Mouse (Mus musculus): ENCODE measurements around the gene Uxs1. TPM values are rescaled to one million over a fixed set of nuclear protein-coding genes. Genes with fewer than 3 reads are reported as not detected.

Uxs1 gene
- polyA plus RNA-seq, 1 experiment = 16.3 TPM

GRCm38 (mm10) chr1:43811055-43811454, 16.5 kb downstream of the Uxs1 start:
- Histone ChIP-seq H3K4me3 (ENCODE audit: insufficient read depth, low read length) (no peak overlapping the region), H3K4me1 (ENCODE audit: control insufficient read depth, insufficient read depth, low read length) (peaks cover 35% of the 10 kb centered on the region), H3K27ac (ENCODE audit: insufficient read depth, low read depth, low read length) (peak overlapping the region; percentile 23; the same call in 1 of the 2 replicates)
- TF ChIP-seq CTCF (IDR thresholded peaks at IDR 0.05; ENCODE audit: low read depth, low read length) (no peak), POLR2A (IDR thresholded peaks at IDR 0.05; ENCODE audit: borderline replicate concordance, low read depth, low read length) (no peak)

GRCm38 (mm10) chr1:43809351-43809750, 18.2 kb downstream of the Uxs1 start:
- no peak overlapping the region for H3K4me3 ChIP-seq (ENCODE audit: insufficient read depth, low read length)
- no peak overlapping the region for H3K27ac ChIP-seq (ENCODE audit: insufficient read depth, low read depth, low read length)
- H3K4me1 ChIP-seq (ENCODE audit: control insufficient read depth, insufficient read depth, low read length) = peaks cover 37% of the 10 kb centered on the region
- TF ChIP-seq CTCF (IDR thresholded peaks at IDR 0.05; ENCODE audit: low read depth, low read length) = no peak
- TF ChIP-seq POLR2A (IDR thresholded peaks at IDR 0.05; ENCODE audit: borderline replicate concordance, low read depth, low read length) = no peak

GRCm38 (mm10) chr1:43803906-43804474, 23.6 kb downstream of the Uxs1 start:
- TF ChIP-seq CTCF (IDR thresholded peaks at IDR 0.05; ENCODE audit: low read depth, low read length) = no peak
- no peak for TF ChIP-seq POLR2A (IDR thresholded peaks at IDR 0.05; ENCODE audit: borderline replicate concordance, low read depth, low read length)
- Histone ChIP-seq H3K4me1 (ENCODE audit: control insufficient read depth, insufficient read depth, low read length) (peaks cover 7% of the 10 kb centered on the region; the same call in 1 of the 2 replicates), H3K4me3 (ENCODE audit: insufficient read depth, low read length) (no peak overlapping the region), H3K27ac (ENCODE audit: insufficient read depth, low read depth, low read length) (no peak overlapping the region)

GRCm38 (mm10) chr1:43798048-43798447, 29.6 kb downstream of the Uxs1 start:
- TF ChIP-seq CTCF (IDR thresholded peaks at IDR 0.05; ENCODE audit: low read depth, low read length) (no peak), POLR2A (IDR thresholded peaks at IDR 0.05; ENCODE audit: borderline replicate concordance, low read depth, low read length) (no peak)
- no peak overlapping the region for H3K27ac ChIP-seq (ENCODE audit: insufficient read depth, low read depth, low read length)
- H3K4me3 ChIP-seq (ENCODE audit: insufficient read depth, low read length) = no peak overlapping the region
- no peaks in the 10 kb centered on the region for H3K4me1 ChIP-seq (ENCODE audit: control insufficient read depth, insufficient read depth, low read length)

GRCm38 (mm10) chr1:43789765-43790164, 37.8 kb downstream of the Uxs1 start:
- Histone ChIP-seq H3K4me1 (ENCODE audit: control insufficient read depth, insufficient read depth, low read length) (peaks cover 3% of the 10 kb centered on the region), H3K4me3 (ENCODE audit: insufficient read depth, low read length) (no peak overlapping the region), H3K27ac (ENCODE audit: insufficient read depth, low read depth, low read length) (no peak overlapping the region)
- TF ChIP-seq POLR2A (IDR thresholded peaks at IDR 0.05; ENCODE audit: borderline replicate concordance, low read depth, low read length) (no peak), CTCF (IDR thresholded peaks at IDR 0.05; ENCODE audit: low read depth, low read length) (no peak)

- Histone ChIP-seq H3K4me3 (ENCODE audit: insufficient read depth, low read length) (no peak overlapping the region), H3K27ac (ENCODE audit: insufficient read depth, low read depth, low read length) (no peak overlapping the region), H3K4me1 (ENCODE audit: control insufficient read depth, insufficient read depth, low read length) (peaks cover 3% of the 10 kb centered on the region)
- no peak for TF ChIP-seq CTCF (IDR thresholded peaks at IDR 0.05; ENCODE audit: low read depth, low read length)
- no peak for TF ChIP-seq POLR2A (IDR thresholded peaks at IDR 0.05; ENCODE audit: borderline replicate concordance, low read depth, low read length)
These were observed 40.9 kb downstream of the Uxs1 start for GRCm38 (mm10) chr1:43786711-43787110.

- no peak overlapping the region for H3K27ac ChIP-seq (ENCODE audit: insufficient read depth, low read depth, low read length)
- H3K4me1 ChIP-seq (ENCODE audit: control insufficient read depth, insufficient read depth, low read length) = peaks cover 3% of the 10 kb centered on the region
- H3K4me3 ChIP-seq (ENCODE audit: insufficient read depth, low read length) = no peak overlapping the region
- TF ChIP-seq CTCF (IDR thresholded peaks at IDR 0.05; ENCODE audit: low read depth, low read length) (no peak), POLR2A (IDR thresholded peaks at IDR 0.05; ENCODE audit: borderline replicate concordance, low read depth, low read length) (no peak)
These were observed 42.3 kb downstream of the Uxs1 start for GRCm38 (mm10) chr1:43785316-43785715.

GRCm38 (mm10) chr1:43783186-43783585, 44.4 kb downstream of the Uxs1 start:
- Histone ChIP-seq H3K27ac (ENCODE audit: insufficient read depth, low read depth, low read length) (no peak overlapping the region), H3K4me3 (ENCODE audit: insufficient read depth, low read length) (no peak overlapping the region), H3K4me1 (ENCODE audit: control insufficient read depth, insufficient read depth, low read length) (peaks cover 3% of the 10 kb centered on the region)
- no peak for TF ChIP-seq POLR2A (IDR thresholded peaks at IDR 0.05; ENCODE audit: borderline replicate concordance, low read depth, low read length)
- no peak for TF ChIP-seq CTCF (IDR thresholded peaks at IDR 0.05; ENCODE audit: low read depth, low read length)

GRCm38 (mm10) chr1:43782680-43783079, 44.9 kb downstream of the Uxs1 start:
- no peak overlapping the region for H3K27ac ChIP-seq (ENCODE audit: insufficient read depth, low read depth, low read length)
- H3K4me3 ChIP-seq (ENCODE audit: insufficient read depth, low read length) = no peak overlapping the region
- TF ChIP-seq CTCF (IDR thresholded peaks at IDR 0.05; ENCODE audit: low read depth, low read length) = no peak
- no peak for TF ChIP-seq POLR2A (IDR thresholded peaks at IDR 0.05; ENCODE audit: borderline replicate concordance, low read depth, low read length)
- peaks cover 3% of the 10 kb centered on the region for H3K4me1 ChIP-seq (ENCODE audit: control insufficient read depth, insufficient read depth, low read length)

GRCm38 (mm10) chr1:43781672-43782071, 45.9 kb downstream of the Uxs1 start:
- H3K4me1 ChIP-seq (ENCODE audit: control insufficient read depth, insufficient read depth, low read length) = no peaks in the 10 kb centered on the region; the same call in 1 of the 2 replicates
- TF ChIP-seq POLR2A (IDR thresholded peaks at IDR 0.05; ENCODE audit: borderline replicate concordance, low read depth, low read length) (no peak), CTCF (IDR thresholded peaks at IDR 0.05; ENCODE audit: low read depth, low read length) (no peak)

More at GRCm38 (mm10) chr1:43781672-43782071, 45.9 kb downstream of the Uxs1 start:
- Histone ChIP-seq H3K27ac (ENCODE audit: insufficient read depth, low read depth, low read length) (no peak overlapping the region), H3K4me3 (ENCODE audit: insufficient read depth, low read length) (no peak overlapping the region)
